ENCODE assay signal across 9 mouse cellular contexts in genomic region chr8:10043842-10044510, GRCm38 (mm10). TPM values are rescaled to one million over a fixed set of nuclear protein-coding genes. Genes with fewer than 3 reads are reported as not detected.
A peak's percentile ranks its signal among the peaks of the same experiment; 100 is the strongest.
DNase-seq lines count a peak whose midpoint lies in the region; ATAC-seq and TF ChIP-seq lines count a peak whose summit lies in the region.
"Had no signal": no experiment of that assay in that cellular context is flagged by ENCODE, and none has a peak within 500 bp of the region (broad histone marks: within the 10 kb centered on the region; RNA-seq: fewer than 3 reads in every experiment).

No protein-coding gene starts in this region.

- no peaks in the 10 kb centered on the region for H3K36me3 ChIP-seq in hindbrain, embryonic 11.5 days (ENCODE audit: control insufficient read depth, insufficient read depth, low read length)
- no peaks in the 10 kb centered on the region for H3K36me3 ChIP-seq in hindbrain, embryonic 13.5 days
- no peaks in the 10 kb centered on the region for H3K36me3 ChIP-seq in hindbrain, embryonic 15.5 days
- no peaks in the 10 kb centered on the region for H3K36me3 ChIP-seq in lung, embryonic 14.5 days (ENCODE audit: insufficient read depth)
- H3K36me3 ChIP-seq: limb, embryonic 15.5 days had no signal

- no peak overlapping the region for H3K4me2 ChIP-seq in hindbrain, embryonic 11.5 days (replicated peaks; ENCODE audit: low read depth, low read length)
- H3K4me2 ChIP-seq in hindbrain, embryonic 13.5 days, result no peak overlapping the region
- H3K4me2 ChIP-seq in hindbrain, embryonic 15.5 days, result no peak overlapping the region
- no peak overlapping the region for H3K4me2 ChIP-seq in lung, embryonic 14.5 days
- H3K4me2 ChIP-seq: limb, embryonic 15.5 days had no signal

- peak; percentile 50 for DNase-seq in hindbrain, embryonic 11.5 days (ENCODE audit: low spot score)
- peak; percentile 30 for DNase-seq in ES-CJ7 (ENCODE audit: low read depth, low spot score)
- peak; percentile 26 for DNase-seq in cerebellum, adult 8-10 months
- peak; percentile 83 for DNase-seq in lung, embryonic 14.5 days
- DNase-seq in right cerebral cortex, postnatal 36 days (ENCODE audit: low spot score in 2 of 2), result peak; percentile 22 to 23
- no peak for DNase-seq in spleen, postnatal 10 days (ENCODE audit: low spot score in 2 of 2)

- TF ChIP-seq CTCF in lung, embryonic 14.5 days (IDR thresholded peaks at IDR 0.05; ENCODE audit: low read depth), result peak; percentile 86

- H3K4me1 ChIP-seq in hindbrain, embryonic 11.5 days (replicated peaks; ENCODE audit: control insufficient read depth, insufficient read depth, low read length), result no peaks in the 10 kb centered on the region
- H3K4me1 ChIP-seq in hindbrain, embryonic 13.5 days (replicated peaks), result 0 out of 2 replicates have a peak, but pooled peaks cover under 1% of the 10 kb centered on the region
- H3K4me1 ChIP-seq in hindbrain, embryonic 15.5 days (replicated peaks), result no peaks in the 10 kb centered on the region
- H3K4me1 ChIP-seq in lung, embryonic 14.5 days (ENCODE audit: insufficient read depth), result no peaks in the 10 kb centered on the region
- H3K4me1 ChIP-seq: limb, embryonic 15.5 days had no signal

- H3K9me3 ChIP-seq in hindbrain, embryonic 11.5 days (ENCODE audit: control insufficient read depth, low read length), result no peaks in the 10 kb centered on the region
- no peaks in the 10 kb centered on the region for H3K9me3 ChIP-seq in hindbrain, embryonic 13.5 days
- H3K9me3 ChIP-seq in hindbrain, embryonic 15.5 days, result no peaks in the 10 kb centered on the region
- no peaks in the 10 kb centered on the region for H3K9me3 ChIP-seq in lung, embryonic 14.5 days (ENCODE audit: low read depth, low read length)
- H3K9me3 ChIP-seq: limb, embryonic 15.5 days had no signal

- no peak overlapping the region for H3K4me3 ChIP-seq in hindbrain, embryonic 11.5 days (ENCODE audit: low read depth, low read length)
- no peak overlapping the region for H3K4me3 ChIP-seq in hindbrain, embryonic 13.5 days
- no peak overlapping the region for H3K4me3 ChIP-seq in hindbrain, embryonic 15.5 days
- H3K4me3 ChIP-seq in lung, embryonic 14.5 days (ENCODE audit: low read depth, low read length), result no peak overlapping the region
- H3K4me3 ChIP-seq: limb, embryonic 15.5 days had no signal

- 61% methylated on average over 13 of the region's 13 CpGs for WGBS in hindbrain, embryonic 11.5 days
- WGBS in hindbrain, embryonic 13.5 days, result 50% methylated on average over 13 of the region's 13 CpGs
- 46% methylated on average over 13 of the region's 13 CpGs for WGBS in hindbrain, embryonic 15.5 days
- WGBS in lung, embryonic 14.5 days, result 54% methylated on average over 13 of the region's 13 CpGs

- H3K27ac ChIP-seq in hindbrain, embryonic 11.5 days (ENCODE audit: low read depth, low read length), result no peak overlapping the region
- no peak overlapping the region for H3K27ac ChIP-seq in hindbrain, embryonic 13.5 days
- H3K27ac ChIP-seq in hindbrain, embryonic 15.5 days (replicated peaks), result no peak overlapping the region
- no peak overlapping the region for H3K27ac ChIP-seq in lung, embryonic 14.5 days (ENCODE audit: low read depth)
- H3K27ac ChIP-seq: limb, embryonic 15.5 days had no signal

- no peak overlapping the region for H3K9ac ChIP-seq in hindbrain, embryonic 11.5 days (ENCODE audit: low read depth, low read length)
- H3K9ac ChIP-seq in hindbrain, embryonic 13.5 days, result no peak overlapping the region
- H3K9ac ChIP-seq in hindbrain, embryonic 15.5 days, result no peak overlapping the region
- H3K9ac ChIP-seq in lung, embryonic 14.5 days, result no peak overlapping the region
- H3K9ac ChIP-seq: limb, embryonic 15.5 days had no signal

- no peak for ATAC-seq in hindbrain, embryonic 11.5 days (ENCODE audit: low FRiP score)
- no peak for ATAC-seq in hindbrain, embryonic 13.5 days (ENCODE audit: low FRiP score)
- ATAC-seq in hindbrain, embryonic 15.5 days (ENCODE audit: low FRiP score, low read depth), result peak; percentile 65; the same call in 1 of the 2 replicates
- ATAC-seq in lung, embryonic 14.5 days (ENCODE audit: insufficient read depth), result no peak

- H3K27me3 ChIP-seq in hindbrain, embryonic 11.5 days (ENCODE audit: control insufficient read depth, insufficient read depth, low read length), result no peaks in the 10 kb centered on the region
- 0 out of 2 replicates have a peak, but pooled peaks cover 8% of the 10 kb centered on the region for H3K27me3 ChIP-seq in hindbrain, embryonic 13.5 days
- 0 out of 2 replicates have a peak, but pooled peaks cover 6% of the 10 kb centered on the region for H3K27me3 ChIP-seq in hindbrain, embryonic 15.5 days
- no peaks in the 10 kb centered on the region for H3K27me3 ChIP-seq in lung, embryonic 14.5 days (ENCODE audit: insufficient read depth, low read length)
- H3K27me3 ChIP-seq: limb, embryonic 15.5 days had no signal

RNA-seq across cellular contexts. Expression of gene Tnfsf13b, which starts 37.7 kb away (rescaled TPM):
- polyA plus RNA-seq in hindbrain, embryonic 11.5 days (2014; fragmentation: Nextera tagmentation; extraction: Ambion mirVana), result 0.36 and 0.47 TPM in 2 replicates
- polyA plus RNA-seq in hindbrain, embryonic 13.5 days (2015; fragmentation: Nextera tagmentation; extraction: Ambion mirVana), result 0.08 and 0.36 TPM in 2 replicates
- 0.42 and 0.86 TPM in 2 replicates for polyA plus RNA-seq in hindbrain, embryonic 15.5 days (2015; fragmentation: Nextera tagmentation; extraction: Ambion mirVana)
- polyA plus RNA-seq in lung, embryonic 14.5 days (2014; fragmentation: Nextera tagmentation; extraction: Ambion mirVana), result 5.1 and 6.5 TPM in 2 replicates

Comparison
In these comparisons a context has a peak if more than half of its experiments do, and no peak if none do; other contexts are left out.
1. DNase-seq: peak in hindbrain, embryonic 11.5 days (single experiment), ES-CJ7 (single experiment), cerebellum, adult 8-10 months (single experiment), lung, embryonic 14.5 days (single experiment) and right cerebral cortex, postnatal 36 days (2 of 2); none in spleen, postnatal 10 days (0 of 2).